Mouse (Mus musculus) Patski (cell line): ENCODE results near the gene Smc4. TPM values are rescaled to one million over a fixed set of nuclear protein-coding genes. Genes with fewer than 3 reads are reported as not detected.

Source experiments
- ATAC-seq: fragments of 100-300 bp; one replicate; pipeline ENCODE4 v1.8.0; 2021
- CTCF ChIA-PET: fragments of 350-600 bp; sonication (Branson Sonifier 250); formaldehyde crosslinking; loops from one replicate; lab custom pipeline; 2022; ENCODE audit warnings: inconsistent platforms; lab: Charles Lee
- POLR2A ChIA-PET: fragments of 350-600 bp; sonication (Branson Sonifier 250); formaldehyde crosslinking; loops from one replicate; lab custom pipeline; 2022; ENCODE audit warnings: antibody characterized with exemption, inconsistent platforms; lab: Charles Lee
- DNase-seq: peaks from one replicate; pipeline ENCODE4 v3.0.0-alpha.2; 2011; ENCODE audit warnings: low read depth, low spot score
- H3K27me3 ChIP-seq: fragments of 371-371 bp; one replicate; pipeline ENCODE4 v1.5.1; 2021
- CTCF ChIP-seq: fragments of 100-300 bp; IDR thresholded peaks from one replicate; pipeline ENCODE4 v1.5.1; 2021
- in situ Hi-C: fragments of 300-500 bp; cut with MboI; formaldehyde crosslinking; loops from 3 replicates; pipeline ENCODE4 v1.11.1; 2018; ENCODE audit warnings: low pct_unique_long_range_greater_than_20kb, mixed read lengths
- polyA plus RNA-seq: library from polyadenylated mRNA; unstranded; gene quantifications from one replicate; pipeline ENCODE4 v1.2.3, GENCODE M21; 2021

Smc4 gene
- polyA plus RNA-seq, 1 experiment from 2014 or later, result 127 TPM

DNA sequence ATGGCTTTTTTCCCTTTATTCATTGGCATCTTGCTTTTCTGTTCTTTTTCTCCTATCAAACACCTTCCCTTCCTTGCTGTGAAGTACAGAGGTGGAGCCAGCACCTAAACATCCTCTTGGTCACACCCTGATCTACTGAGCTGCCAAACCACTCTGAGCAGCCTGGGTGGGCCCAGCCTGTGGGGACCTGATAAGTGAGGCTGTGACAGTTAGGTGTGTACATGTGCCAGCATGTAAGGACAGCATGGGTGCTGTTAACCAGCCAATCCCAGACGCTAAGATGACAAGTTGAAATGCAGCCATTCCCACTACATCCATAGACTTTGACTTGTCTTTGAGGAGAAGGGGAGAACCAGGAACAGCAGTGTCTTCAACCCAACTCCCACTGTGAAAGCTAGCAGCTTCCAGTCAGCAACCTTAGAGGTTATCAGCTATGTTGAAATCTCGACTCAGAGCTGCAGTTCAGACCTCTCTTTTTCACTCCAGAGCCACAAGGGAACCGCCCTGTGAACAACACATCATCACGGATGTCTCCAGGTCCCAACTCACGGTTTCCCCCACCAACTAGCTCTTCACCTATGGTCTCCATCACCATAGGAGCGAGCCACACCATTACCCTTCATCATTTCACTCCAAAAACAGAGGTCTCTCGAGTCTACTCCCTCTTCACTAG lies 50.4 kb downstream of the Smc4 start:
- TF ChIP-seq CTCF, result no peak
- ATAC-seq, result no peak
- ChIA-PET CTCF (interaction anchor here (1.2 to 3.9 kb wide), 4 partner anchors 9 to 37 kb away, joined by 3 to 19 read pairs (median 5); no protein-coding TSS in a partner anchor), POLR2A (interaction anchor here (0.7 kb wide), 1 partner anchor 9 kb away, joined by 3 read pairs; no protein-coding TSS in a partner anchor)
- DNase-seq, result no peak
- no peaks in the 10 kb centered on the region for H3K27me3 ChIP-seq
- in situ Hi-C loops, result no loop called here

DNA sequence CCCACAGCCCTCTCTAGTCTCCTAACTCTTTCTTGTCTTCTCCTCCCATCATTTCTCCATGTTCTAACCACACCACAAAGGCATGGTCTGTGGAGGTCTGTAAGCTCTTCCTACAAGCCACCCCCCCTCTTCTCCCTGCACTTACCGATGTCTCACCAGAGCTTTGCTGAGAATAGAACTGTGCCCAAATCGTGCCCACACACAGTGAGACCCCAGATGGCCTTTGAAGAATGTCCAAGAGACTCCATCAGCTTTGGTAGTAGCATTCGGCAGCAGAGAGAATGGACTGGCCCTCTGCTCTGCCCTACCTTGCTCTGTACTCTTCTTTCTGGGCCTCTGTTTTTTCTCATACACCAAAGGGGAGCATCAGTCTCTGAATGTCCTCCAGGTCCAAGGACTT lies 51.3 kb downstream of the Smc4 start:
- ATAC-seq (no peak), DNase-seq (no peak)
- in situ Hi-C loops, result no loop called here
- ChIA-PET POLR2A (interaction anchor here (0.7 kb wide), 1 partner anchor 22 kb away, joined by 3 read pairs; no protein-coding TSS in a partner anchor), CTCF (interaction anchor here (1.2 to 3.9 kb wide), 5 partner anchors 9 to 54 kb away, joined by 3 to 19 read pairs (median 6); no protein-coding TSS in a partner anchor)
- no peaks in the 10 kb centered on the region for H3K27me3 ChIP-seq
- TF ChIP-seq CTCF, result no peak

DNA sequence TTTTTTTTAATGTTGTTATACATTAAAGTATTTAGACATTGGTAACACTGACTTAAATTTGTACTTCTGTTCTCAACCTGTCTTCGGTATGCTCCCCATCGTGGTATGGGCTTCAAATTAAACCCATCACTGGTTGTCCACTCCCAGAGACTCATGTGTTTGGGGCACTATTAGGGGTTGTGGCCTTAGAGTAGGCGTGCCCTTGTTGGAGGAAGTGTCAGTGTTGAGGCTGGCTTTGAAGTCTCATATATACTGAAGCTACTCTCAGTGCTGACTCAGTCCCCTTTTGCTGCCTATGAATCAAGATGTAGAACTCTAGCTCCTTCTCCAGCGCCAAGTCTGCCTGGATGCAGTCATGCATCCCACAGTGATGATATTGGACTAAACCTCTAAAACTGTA lies 56.1 kb downstream of the Smc4 start:
- in situ Hi-C loops, result loop anchor here (5.0 kb wide), 1 partner anchor 88 kb away; no protein-coding TSS in a partner anchor
- no peak for DNase-seq
- H3K27me3 ChIP-seq, result no peaks in the 10 kb centered on the region
- ATAC-seq, result no peak
- TF ChIP-seq CTCF, result no peak
- CTCF ChIA-PET, result interaction anchor here (1.2 to 8.9 kb wide), 3 partner anchors 11 to 26 kb away, joined by 4 to 63 read pairs (median 9); partner anchors contain the start of gene Trim59
- POLR2A ChIA-PET, result no interaction called here

DNA sequence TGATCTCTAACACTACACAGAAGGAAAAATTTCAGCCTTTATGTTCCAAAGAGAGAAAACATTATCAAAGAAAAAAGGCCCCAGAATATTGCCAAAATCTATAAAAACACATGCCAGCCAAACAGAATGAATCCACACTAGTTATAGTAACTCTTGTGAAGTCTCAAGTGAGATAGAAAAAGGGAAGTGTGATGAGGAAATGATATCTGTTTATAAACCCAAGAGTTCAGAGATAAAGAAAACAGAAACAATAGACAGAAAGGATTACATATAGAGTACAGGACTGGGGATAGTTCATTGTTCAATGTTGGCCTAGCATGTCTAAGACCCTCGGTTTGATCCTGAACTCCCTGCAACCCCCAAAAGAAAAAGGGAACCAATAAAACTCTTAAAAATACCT lies 58.2 kb downstream of the Smc4 start:
- ChIA-PET POLR2A (interaction anchor here (0.9 to 1.6 kb wide), 2 partner anchors 15 to 17 kb away, joined by 3 to 4 read pairs; no protein-coding TSS in a partner anchor), CTCF (interaction anchor here (1.0 to 8.9 kb wide), 4 partner anchors 17 to 95 kb away, joined by 4 to 63 read pairs (median 4); partner anchors contain the start of gene Trim59)
- no peaks in the 10 kb centered on the region for H3K27me3 ChIP-seq
- TF ChIP-seq CTCF, result no peak
- ATAC-seq, result no peak
- DNase-seq, result no peak
- in situ Hi-C loops, result loop anchor here (5.0 kb wide), 1 partner anchor 90 kb away; no protein-coding TSS in a partner anchor

DNA sequence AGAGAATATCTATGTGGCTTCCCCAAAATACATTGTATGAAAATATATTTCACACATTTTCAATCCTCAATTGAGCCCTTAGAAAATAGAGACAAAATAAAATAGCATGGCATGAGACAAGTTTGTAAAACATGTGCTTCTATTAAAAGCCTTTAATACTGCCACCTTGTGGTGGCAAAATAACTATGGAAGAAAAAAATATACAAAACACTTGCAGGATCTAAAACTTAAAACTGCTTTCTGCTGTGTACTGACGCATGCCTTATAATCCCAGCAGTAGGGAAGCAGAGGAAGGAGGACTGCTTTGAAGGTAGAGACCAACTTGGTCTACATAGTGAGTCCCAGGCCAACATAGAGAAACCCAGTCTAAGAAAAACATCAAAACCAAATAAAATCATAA lies 59.5 kb downstream of the Smc4 start:
- ChIA-PET POLR2A (interaction anchor here (1.0 to 1.6 kb wide), 2 partner anchors 18 to 22 kb away, joined by 3 to 4 read pairs; no protein-coding TSS in a partner anchor), CTCF (interaction anchor here (1.4 to 8.9 kb wide), 3 partner anchors 8 to 44 kb away, joined by 5 to 63 read pairs (median 7); partner anchors contain the start of gene Trim59)
- TF ChIP-seq CTCF, result peak; percentile 59
- no peaks in the 10 kb centered on the region for H3K27me3 ChIP-seq
- peak; percentile 61 for ATAC-seq
- DNase-seq, result no peak
- in situ Hi-C loops, result loop anchor here (5.0 kb wide), 1 partner anchor 92 kb away; no protein-coding TSS in a partner anchor

Other genes starting within 250 kb of the Smc4 start
- not detected for gene 1110032F04Rik, start 135.2 kb upstream of the Smc4 start, polyA plus RNA-seq
- 96.4 TPM for gene Ift80, start 168 bp upstream of the Smc4 start, polyA plus RNA-seq
- gene Trim59, start 40.0 kb downstream of the Smc4 start, polyA plus RNA-seq, result 54.5 TPM
- 83.1 TPM for gene Kpna4, start 122.4 kb downstream of the Smc4 start, polyA plus RNA-seq
- gene Arl14, start 217.7 kb downstream of the Smc4 start, polyA plus RNA-seq, result not detected